Comparison of ENCODE assay signal across 9 mouse cellular contexts in genomic region chr2:130578148-130578547, GRCm38 (mm10). TPM values are rescaled to one million over a fixed set of nuclear protein-coding genes. Genes with fewer than 3 reads are reported as not detected.
DNase-seq lines count a peak whose midpoint lies in the region; ATAC-seq and TF ChIP-seq lines count a peak whose summit lies in the region.
"Had no signal": no experiment of that assay in that cellular context is flagged by ENCODE, and none has a peak within 500 bp of the region (broad histone marks: within the 10 kb centered on the region; RNA-seq: fewer than 3 reads in every experiment).

No protein-coding gene starts in this region.

- peak; percentile 41 to 74 for DNase-seq in heart, adult 2 months
- peak; percentile 67 for DNase-seq in CD4-positive helper T cell, adult 2 months (ENCODE audit: low read depth, low spot score)
- peak; percentile 84 to 85 for DNase-seq in adrenal gland, postnatal 36 days
- DNase-seq in fibroblast of lung, adult 2 months (ENCODE audit: low read depth), result peak; percentile 58
- DNase-seq in layer of hippocampus, postnatal 25 days (ENCODE audit: extremely low spot score in 1 of 2, low spot score in 1 of 2), result peak; percentile 60 to 78
- DNase-seq in monocyte, adult 2 months (ENCODE audit: low read depth in 1 of 2, low spot score in 2 of 2), result peak; percentile 24 to 50
- peak; percentile 78 for DNase-seq in testis, postnatal 10 days (ENCODE audit: low spot score)

- TF ChIP-seq CTCF in heart, adult 2 months (IDR thresholded peaks at IDR 0.05), result peak; percentile 66

- no peak overlapping the region for H3K4me3 ChIP-seq in heart, adult 2 months
- H3K4me3 ChIP-seq in heart, embryonic 12.5 days, result no peak overlapping the region; the same call in 1 of the 2 replicates

- intact Hi-C loops in heart, adult 2 months (cut with DNase I), result no loop called here

- H3K36me3 ChIP-seq in heart, adult 2 months (ENCODE audit: control insufficient read depth, insufficient read depth, low read length), result no peaks in the 10 kb centered on the region
- no peaks in the 10 kb centered on the region for H3K36me3 ChIP-seq in heart, embryonic 12.5 days
- H3K36me3 ChIP-seq: limb, embryonic 15.5 days had no signal

- H3K27me3 ChIP-seq in heart, adult 2 months (ENCODE audit: control insufficient read depth, insufficient read depth, low read length), result peaks cover 25% of the 10 kb centered on the region
- peaks cover 95% of the 10 kb centered on the region for H3K27me3 ChIP-seq in heart, embryonic 12.5 days (replicated peaks)

- no peak for ATAC-seq in heart, embryonic 12.5 days (ENCODE audit: insufficient number of reproducible peaks, low FRiP score)

- no peak overlapping the region for H3K27ac ChIP-seq in heart, adult 2 months
- H3K27ac ChIP-seq in heart, embryonic 12.5 days (ENCODE audit: poor library complexity, severe bottlenecking), result no peak overlapping the region
- H3K27ac ChIP-seq: limb, embryonic 15.5 days had no signal

- no peaks in the 10 kb centered on the region for H3K4me1 ChIP-seq in heart, adult 2 months (ENCODE audit: control insufficient read depth, insufficient read depth, low read length)
- peaks cover 44% of the 10 kb centered on the region for H3K4me1 ChIP-seq in heart, embryonic 12.5 days (replicated peaks)

- TF ChIP-seq EP300 in heart, adult 2 months (IDR thresholded peaks at IDR 0.05; ENCODE audit: insufficient read depth, low read depth, low read length), result no peak

- no peak overlapping the region for H3K4me2 ChIP-seq in heart, embryonic 12.5 days
- H3K4me2 ChIP-seq: limb, embryonic 15.5 days had no signal

- WGBS in heart, adult 2 months, result 11% methylated on average over 11 of the region's 11 CpGs
- 11% methylated on average over 11 of the region's 11 CpGs for WGBS in heart, embryonic 12.5 days

- no peak overlapping the region for H3K9ac ChIP-seq in heart, adult 2 months (ENCODE audit: low read depth, low read length)
- no peak overlapping the region for H3K9ac ChIP-seq in heart, embryonic 12.5 days
- H3K9ac ChIP-seq: limb, embryonic 15.5 days had no signal

- no peaks in the 10 kb centered on the region for H3K79me2 ChIP-seq in heart, adult 2 months (replicated peaks; ENCODE audit: control insufficient read depth, insufficient read depth, low read length)

- peaks cover 5% of the 10 kb centered on the region for H3K9me3 ChIP-seq in heart, embryonic 12.5 days (replicated peaks)
- H3K9me3 ChIP-seq: limb, embryonic 15.5 days had no signal

- TF ChIP-seq POLR2A in heart, adult 2 months (IDR thresholded peaks at IDR 0.05; ENCODE audit: insufficient read depth, low read depth, low read length), result no peak

RNA-seq across cellular contexts. Expression of gene Oxt, which starts 2.2 kb away (rescaled TPM):
- not detected for total RNA-seq in heart, adult 2 months (2021)
- polyA plus RNA-seq in heart, adult 2 months (2012; rRNA removed), result not detected in 2 replicates
- not detected in 2 replicates for polyA plus RNA-seq in heart, embryonic 12.5 days (2016; fragmentation: Nextera tagmentation; extraction: Ambion mirVana)
- not detected for total RNA-seq in adrenal gland, postnatal 36 days (2021)
- not detected for total RNA-seq in layer of hippocampus, postnatal 25 days (2021)
- polyA plus RNA-seq: limb, embryonic 15.5 days had no signal

RNA-seq across cellular contexts. Expression of gene Avp, which starts 4.2 kb away (rescaled TPM):
- 10 to 100 TPM in 1 of 2 experiments, 1 to 10 TPM in 1; 9.8 to 10.3 TPM for total RNA-seq in heart, adult 2 months (2021)
- not detected in 2 replicates for polyA plus RNA-seq in heart, adult 2 months (2012; rRNA removed)
- 0.54 and 0.96 TPM in 2 replicates for polyA plus RNA-seq in heart, embryonic 12.5 days (2016; fragmentation: Nextera tagmentation; extraction: Ambion mirVana)
- total RNA-seq in adrenal gland, postnatal 36 days (2021), result not detected
- total RNA-seq in layer of hippocampus, postnatal 25 days (2021), result 1 to 10 TPM; 1.5 to 2.1 TPM
- polyA plus RNA-seq: limb, embryonic 15.5 days had no signal

RNA-seq across cellular contexts. Expression of gene Mrps26, which starts 14.6 kb away (rescaled TPM):
- total RNA-seq in heart, adult 2 months (2021), result 10 to 100 TPM; 57.6 to 72.9 TPM
- polyA plus RNA-seq in heart, adult 2 months (2012; rRNA removed), result 39.4 and 40.9 TPM in 2 replicates
- 66.9 and 67.2 TPM in 2 replicates for polyA plus RNA-seq in heart, embryonic 12.5 days (2016; fragmentation: Nextera tagmentation; extraction: Ambion mirVana)
- total RNA-seq in adrenal gland, postnatal 36 days (2021), result 10 to 100 TPM; 56.5 to 70.3 TPM
- 10 to 100 TPM; 89.4 to 97.0 TPM for total RNA-seq in layer of hippocampus, postnatal 25 days (2021)

RNA-seq across cellular contexts. Expression of gene Fastkd5, which starts 51.7 kb away (rescaled TPM):
- 1 to 10 TPM; 7.5 to 9.0 TPM for total RNA-seq in heart, adult 2 months (2021)
- polyA plus RNA-seq in heart, adult 2 months (2012; rRNA removed), result 2.2 and 5.1 TPM in 2 replicates
- 15.6 and 16.1 TPM in 2 replicates for polyA plus RNA-seq in heart, embryonic 12.5 days (2016; fragmentation: Nextera tagmentation; extraction: Ambion mirVana)
- 10 to 100 TPM; 11.4 to 12.9 TPM for total RNA-seq in adrenal gland, postnatal 36 days (2021)
- 1 to 10 TPM; 7.9 to 9.1 TPM for total RNA-seq in layer of hippocampus, postnatal 25 days (2021)

RNA-seq across cellular contexts. Expression of gene Ubox5, which starts 51.7 kb away (rescaled TPM):
- total RNA-seq in heart, adult 2 months (2021), result 1 to 10 TPM; 3.9 to 5.2 TPM
- polyA plus RNA-seq in heart, adult 2 months (2012; rRNA removed), result 5.0 and 5.6 TPM in 2 replicates
- polyA plus RNA-seq in heart, embryonic 12.5 days (2016; fragmentation: Nextera tagmentation; extraction: Ambion mirVana), result 8.8 TPM in 2 replicates
- 1 to 10 TPM; 6.3 to 6.9 TPM for total RNA-seq in adrenal gland, postnatal 36 days (2021)
- total RNA-seq in layer of hippocampus, postnatal 25 days (2021), result 1 to 10 TPM; 9.2 to 9.7 TPM
